22 mouse cellular contexts compared by ENCODE assay signal in genomic region chr17:86973097-86973496, GRCm38 (mm10). TPM values are rescaled to one million over a fixed set of nuclear protein-coding genes. Genes with fewer than 3 reads are reported as not detected.
"Had no signal": no experiment of that assay in that cellular context is flagged by ENCODE, and none has a peak within 500 bp of the region (broad histone marks: within the 10 kb centered on the region; RNA-seq: fewer than 3 reads in every experiment).

No protein-coding gene starts in this region.

- H3K9me3 ChIP-seq: limb, embryonic 15.5 days; lung, embryonic 15.5 days; midbrain, embryonic 13.5 days had no signal

- H3K4me2 ChIP-seq: limb, embryonic 15.5 days; lung, embryonic 15.5 days; midbrain, embryonic 13.5 days had no signal

- H3K4me1 ChIP-seq: lung, embryonic 15.5 days had no signal

- H3K4me3 ChIP-seq: limb, embryonic 15.5 days; lung, embryonic 15.5 days; midbrain, embryonic 13.5 days had no signal

- ATAC-seq: midbrain, embryonic 13.5 days had no signal

- H3K9ac ChIP-seq: limb, embryonic 15.5 days; lung, embryonic 15.5 days; midbrain, embryonic 13.5 days had no signal

- H3K27me3 ChIP-seq: limb, embryonic 15.5 days; lung, embryonic 15.5 days; midbrain, embryonic 13.5 days had no signal

- DNase-seq: kidney, adult 9 months; kidney, postnatal 36 days; layer of hippocampus, adult 9-11 months; layer of hippocampus, postnatal 36 days; lung, postnatal 14 days; right cerebral cortex, adult 18-20 months; right cerebral cortex, postnatal 25 days; thymus, adult 18-20 months; thymus, postnatal 14 days had no signal

- H3K27ac ChIP-seq: kidney, postnatal 0 days; limb, embryonic 15.5 days; lung, embryonic 15.5 days; macrophage; midbrain, embryonic 13.5 days had no signal

RNA-seq across cellular contexts. Expression of gene Atp6v1e2, which starts 25.4 kb away (rescaled TPM):
- total RNA-seq: layer of hippocampus, adult 18-20 months; layer of hippocampus, postnatal 36 days; left cerebral cortex, adult 8-10 months; midbrain, postnatal 0 days had no signal
- polyA plus RNA-seq: kidney, postnatal 0 days; limb, embryonic 11.5 days; limb, embryonic 15.5 days; lung, embryonic 15.5 days; macrophage; midbrain, embryonic 13.5 days; midbrain, postnatal 0 days; neural tube, embryonic 14.5 days; small intestine, adult 2 months; stomach, embryonic 14.5 days had no signal

RNA-seq across cellular contexts. Expression of gene Tmem247, which starts 55.9 kb away (rescaled TPM):
- total RNA-seq: layer of hippocampus, adult 18-20 months; layer of hippocampus, postnatal 36 days; left cerebral cortex, adult 8-10 months; left cerebral cortex, postnatal 25 days; midbrain, postnatal 0 days had no signal
- polyA plus RNA-seq: kidney, postnatal 0 days; limb, embryonic 11.5 days; limb, embryonic 15.5 days; lung, embryonic 15.5 days; macrophage; midbrain, embryonic 13.5 days; midbrain, postnatal 0 days; neural tube, embryonic 14.5 days; small intestine, adult 2 months; stomach, embryonic 14.5 days had no signal
